Mouse (Mus musculus) left cerebral cortex, adult 8-10 months (tissue): ENCODE measurements around the gene Lsp1. TPM values are rescaled to one million over a fixed set of nuclear protein-coding genes. Genes with fewer than 3 reads are reported as not detected.

Source experiments
- DNase-seq, 2 experiments: peaks; one replicate each; pipeline ENCODE4 v3.0.0; 2022; ENCODE audit warnings: low spot score in 2 of 2
- total RNA-seq, 4 experiments: library from RNA; stranded (reverse); gene quantifications; 2 replicates each; pipeline ENCODE4 v1.2.4; 2022

Gene Lsp1
- total RNA-seq, 4 experiments from 2014 or later: 10.8 to 18.8 (median 13.9) TPM

GRCm38 (mm10) chr7:142444171-142444570 lies 16.4 kb upstream of the Lsp1 start:
- no peak for DNase-seq

GRCm38 (mm10) chr7:142445324-142445723 lies 15.3 kb upstream of the Lsp1 start:
- no peak for DNase-seq

GRCm38 (mm10) chr7:142446264-142446663 lies 14.3 kb upstream of the Lsp1 start:
- no peak for DNase-seq

- no peak for DNase-seq
These were observed 11.5 kb upstream of the Lsp1 start for GRCm38 (mm10) chr7:142449038-142449617.

- no peak for DNase-seq
These were observed 5.9 kb upstream of the Lsp1 start for GRCm38 (mm10) chr7:142454706-142455105.

GRCm38 (mm10) chr7:142455251-142455650 lies 5.4 kb upstream of the Lsp1 start:
- DNase-seq: no peak

- DNase-seq: no peak
These were observed 3.8 kb upstream of the Lsp1 start for GRCm38 (mm10) chr7:142456806-142457205.

- no peak for DNase-seq
These were observed 3.3 kb upstream of the Lsp1 start for GRCm38 (mm10) chr7:142457227-142457811.

GRCm38 (mm10) chr7:142458026-142458425 lies 2.6 kb upstream of the Lsp1 start:
- DNase-seq: no peak

GRCm38 (mm10) chr7:142458676-142459298 lies 1.8 kb upstream of the Lsp1 start:
- DNase-seq: no peak

- no peak for DNase-seq
These were observed 1.3 kb upstream of the Lsp1 start for GRCm38 (mm10) chr7:142459299-142459691.

- DNase-seq: no peak
These were observed 837 bp downstream of the Lsp1 start for GRCm38 (mm10) chr7:142461446-142461845.

- DNase-seq: no peak
These were observed 1.6 kb downstream of the Lsp1 start for GRCm38 (mm10) chr7:142462190-142462589.

- no peak for DNase-seq
These were observed 2.0 kb downstream of the Lsp1 start for GRCm38 (mm10) chr7:142462594-142463078.

GRCm38 (mm10) chr7:142470171-142470691 lies 9.6 kb downstream of the Lsp1 start:
- DNase-seq: no peak

GRCm38 (mm10) chr7:142470808-142471413 lies 10.3 kb downstream of the Lsp1 start:
- no peak for DNase-seq

- DNase-seq: no peak
These were observed 10.8 kb downstream of the Lsp1 start for GRCm38 (mm10) chr7:142471414-142471861.

GRCm38 (mm10) chr7:142471884-142472570 lies 11.4 kb downstream of the Lsp1 start:
- DNase-seq: no peak

GRCm38 (mm10) chr7:142472936-142473335 lies 12.3 kb downstream of the Lsp1 start:
- no peak for DNase-seq

GRCm38 (mm10) chr7:142473476-142473875 lies 12.9 kb downstream of the Lsp1 start:
- DNase-seq: no peak

GRCm38 (mm10) chr7:142474799-142475198 lies 14.2 kb downstream of the Lsp1 start:
- no peak for DNase-seq
